Mouse (Mus musculus): Measurements from ENCODE around the gene Itga3. TPM values are rescaled to one million over a fixed set of nuclear protein-coding genes. Genes with fewer than 3 reads are reported as not detected.

Itga3 gene
- polyA plus RNA-seq, 1 experiment from 2014 or later, result 5.7 TPM

GRCm38 (mm10) chr11:95001058-95001457, 75.5 kb downstream of the Itga3 start:
- peak; percentile 85 for DNase-seq (ENCODE audit: low spot score)
- Histone ChIP-seq H3K27me3 (ENCODE audit: insufficient read depth, poor library complexity, severe bottlenecking) (no peaks in the 10 kb centered on the region), H3K4me3 (peak overlapping the region; percentile 5; the same call in 1 of the 2 replicates), H3K4me1 (replicated peaks) (peaks cover 77% of the 10 kb centered on the region), H3K36me3 (peaks cover 100% of the 10 kb centered on the region), H3K9me3 (no peaks in the 10 kb centered on the region), H3K27ac (peak overlapping the region; percentile 78)
- WGBS, result 2% methylated on average over 8 of the region's 8 CpGs

GRCm38 (mm10) chr11:95000548-95000947, 76.1 kb downstream of the Itga3 start:
- peak overlapping the region; percentile 78 for H3K27ac ChIP-seq
- H3K4me3 ChIP-seq, result peak overlapping the region; percentile 5; the same call in 1 of the 2 replicates
- DNase-seq (ENCODE audit: low spot score), result no peak
- peaks cover 77% of the 10 kb centered on the region for H3K4me1 ChIP-seq (replicated peaks)
- H3K9me3 ChIP-seq, result no peaks in the 10 kb centered on the region
- WGBS, result 58% methylated on average over 4 of the region's 4 CpGs
- no peaks in the 10 kb centered on the region for H3K27me3 ChIP-seq (ENCODE audit: insufficient read depth, poor library complexity, severe bottlenecking)
- peaks cover 100% of the 10 kb centered on the region for H3K36me3 ChIP-seq

GRCm38 (mm10) chr11:95000128-95000527, 76.5 kb downstream of the Itga3 start:
- DNase-seq (ENCODE audit: low spot score), result no peak
- Histone ChIP-seq H3K4me1 (replicated peaks) (peaks cover 77% of the 10 kb centered on the region), H3K4me3 (peak overlapping the region; percentile 5; the same call in 1 of the 2 replicates), H3K36me3 (peaks cover 98% of the 10 kb centered on the region), H3K27ac (peak overlapping the region; percentile 78), H3K9me3 (no peaks in the 10 kb centered on the region), H3K27me3 (ENCODE audit: insufficient read depth, poor library complexity, severe bottlenecking) (no peaks in the 10 kb centered on the region)
- 76% methylated on average over 8 of the region's 8 CpGs for WGBS

GRCm38 (mm10) chr11:94998041-94998531, 78.5 kb downstream of the Itga3 start:
- Histone ChIP-seq H3K27me3 (ENCODE audit: insufficient read depth, poor library complexity, severe bottlenecking) (no peaks in the 10 kb centered on the region), H3K27ac (peak overlapping the region; percentile 72; the same call in 1 of the 2 replicates), H3K4me1 (replicated peaks) (peaks cover 81% of the 10 kb centered on the region), H3K36me3 (peaks cover 89% of the 10 kb centered on the region), H3K9me3 (no peaks in the 10 kb centered on the region), H3K4me3 (peak overlapping the region; percentile 9; the same call in 1 of the 2 replicates)
- DNase-seq (ENCODE audit: low spot score), result no peak
- 89% methylated on average over 16 of the region's 16 CpGs for WGBS

GRCm38 (mm10) chr11:94997596-94997995, 79.0 kb downstream of the Itga3 start:
- no peak for DNase-seq (ENCODE audit: low spot score)
- H3K9me3 ChIP-seq, result no peaks in the 10 kb centered on the region
- 0 out of 2 replicates have a peak overlapping the region, but pooled peaks have one; percentile 9 for H3K4me3 ChIP-seq
- peaks cover 86% of the 10 kb centered on the region for H3K4me1 ChIP-seq (replicated peaks)
- whole genome bisulfite sequencing, result 72% methylated on average over 5 of the region's 5 CpGs
- peaks cover 85% of the 10 kb centered on the region for H3K36me3 ChIP-seq
- H3K27ac ChIP-seq, result peak overlapping the region; percentile 72
- H3K27me3 ChIP-seq (ENCODE audit: insufficient read depth, poor library complexity, severe bottlenecking), result no peaks in the 10 kb centered on the region

DNA sequence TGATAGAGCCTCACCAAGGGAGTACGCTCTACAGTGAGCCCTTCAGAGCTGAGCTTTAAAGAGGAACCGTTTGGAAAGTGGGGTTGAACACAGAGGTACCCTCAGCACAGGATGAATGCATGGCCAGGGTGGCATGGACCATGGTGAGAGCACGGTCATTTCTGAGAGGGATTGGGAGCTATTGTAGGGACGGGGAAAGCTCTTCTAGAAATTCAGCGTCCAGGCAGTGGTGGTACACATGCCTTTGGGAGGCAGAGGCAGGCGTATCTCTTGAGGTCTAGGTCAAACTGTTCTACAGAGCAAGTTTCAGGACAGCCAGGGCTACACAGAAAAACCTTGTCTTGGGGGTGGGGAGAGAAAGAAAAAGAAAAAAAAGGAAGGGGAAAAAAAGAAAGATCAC, 79.6 kb downstream of the Itga3 start:
- WGBS, result 92% methylated on average over 6 of the region's 6 CpGs
- H3K9me3 ChIP-seq, result no peaks in the 10 kb centered on the region
- H3K4me3 ChIP-seq, result no peak overlapping the region
- H3K27me3 ChIP-seq (ENCODE audit: insufficient read depth, poor library complexity, severe bottlenecking), result no peaks in the 10 kb centered on the region
- peaks cover 78% of the 10 kb centered on the region for H3K36me3 ChIP-seq
- peaks cover 88% of the 10 kb centered on the region for H3K4me1 ChIP-seq (replicated peaks)
- no peak for DNase-seq (ENCODE audit: low spot score)
- H3K27ac ChIP-seq, result peak overlapping the region; percentile 64; the same call in 1 of the 2 replicates

DNA sequence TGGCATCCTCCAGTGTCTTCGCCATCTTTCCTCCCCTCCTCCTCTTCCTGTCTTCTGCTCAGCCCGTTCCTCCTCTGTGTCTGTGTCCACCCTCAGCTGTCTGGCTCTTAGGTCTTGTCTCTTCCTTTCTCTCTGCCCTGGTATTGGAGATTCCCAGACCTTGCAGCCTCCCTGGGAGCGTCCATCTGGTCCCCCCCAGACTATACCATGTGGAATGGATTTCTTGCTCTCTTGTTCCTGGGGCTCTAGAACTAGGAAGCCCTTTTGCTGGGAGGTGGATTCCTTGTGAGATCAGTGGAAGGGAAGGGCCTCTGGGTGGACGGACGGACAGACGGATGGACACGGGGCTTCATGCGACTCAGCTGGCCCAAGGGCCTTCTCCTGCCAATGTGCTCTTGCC, 80.5 kb downstream of the Itga3 start:
- peak overlapping the region; percentile 96; the same call in 1 of the 2 replicates for H3K4me3 ChIP-seq
- peak overlapping the region; percentile 36; the same call in 1 of the 2 replicates for H3K27ac ChIP-seq
- no peaks in the 10 kb centered on the region for H3K27me3 ChIP-seq (ENCODE audit: insufficient read depth, poor library complexity, severe bottlenecking)
- H3K36me3 ChIP-seq, result peaks cover 70% of the 10 kb centered on the region
- no peak for DNase-seq (ENCODE audit: low spot score)
- no peaks in the 10 kb centered on the region for H3K9me3 ChIP-seq
- peaks cover 87% of the 10 kb centered on the region for H3K4me1 ChIP-seq (replicated peaks)
- WGBS, result 90% methylated on average over 8 of the region's 8 CpGs

DNA sequence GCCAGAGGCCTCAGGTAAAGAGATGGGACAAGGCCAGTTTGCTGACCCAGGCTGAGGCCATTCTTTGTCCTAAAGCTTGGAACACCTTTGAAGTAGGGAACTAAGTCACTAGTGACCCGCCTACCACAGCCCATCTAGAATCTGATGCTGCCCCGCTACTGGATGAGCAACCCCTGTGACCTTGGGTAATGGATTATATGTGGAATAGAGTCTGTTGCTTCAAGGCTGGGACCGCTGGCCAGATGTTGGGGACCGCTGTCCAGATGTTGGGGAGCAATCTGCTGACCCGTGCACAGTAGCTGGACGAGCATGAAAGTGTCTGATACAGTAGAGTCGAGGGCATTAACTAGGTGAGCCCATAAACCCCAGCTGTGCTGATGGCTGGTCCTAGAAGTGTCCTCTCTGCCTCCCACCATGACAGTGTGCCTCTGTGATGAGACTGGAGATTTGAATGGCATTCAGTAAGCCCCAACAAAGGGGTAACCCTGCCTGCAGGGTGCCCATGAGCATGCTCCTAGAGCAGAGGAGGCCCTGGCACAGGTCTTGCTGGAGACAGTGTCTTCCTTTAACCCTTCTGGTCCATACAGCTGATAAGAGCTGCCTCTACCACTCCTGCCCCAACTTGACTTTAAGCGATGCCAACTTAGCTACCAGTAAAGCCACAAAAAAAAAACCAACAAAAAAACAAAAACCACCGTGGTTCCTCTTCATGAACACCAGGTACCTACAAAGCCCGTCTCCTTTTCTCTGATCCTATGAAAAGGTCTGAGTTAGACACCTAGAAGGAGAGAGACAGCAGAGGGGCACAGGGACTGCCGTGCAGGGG, 81.4 kb downstream of the Itga3 start:
- H3K27ac ChIP-seq, result peak overlapping the region; percentile 98

More for the DNA sequence above, 81.4 kb downstream of the Itga3 start:
- 89% methylated on average over 11 of the region's 11 CpGs for WGBS
- Histone ChIP-seq H3K9me3 (no peaks in the 10 kb centered on the region), H3K27me3 (ENCODE audit: insufficient read depth, poor library complexity, severe bottlenecking) (no peaks in the 10 kb centered on the region), H3K4me1 (replicated peaks) (peaks cover 84% of the 10 kb centered on the region), H3K4me3 (peak overlapping the region; percentile 96), H3K36me3 (peaks cover 60% of the 10 kb centered on the region)
- DNase-seq (ENCODE audit: low spot score), result no peak

Other genes starting within 250 kb of the Itga3 start
- gene Col1a1, start 140.6 kb downstream of the Itga3 start, polyA plus RNA-seq (2016; fragmentation: Nextera tagmentation; extraction: Ambion mirVana), result 98.1 and 193 TPM in 2 replicates
- gene Hils1, start 109.2 kb downstream of the Itga3 start, polyA plus RNA-seq (2016; fragmentation: Nextera tagmentation; extraction: Ambion mirVana), result not detected in 2 replicates
- gene Sgca, start 100.5 kb downstream of the Itga3 start, polyA plus RNA-seq (2016; fragmentation: Nextera tagmentation; extraction: Ambion mirVana), result 0.10 TPM in 1 of 2 replicates, not detected in the other
- 10.4 and 11.8 TPM in 2 replicates for gene Ppp1r9b, start 85.8 kb downstream of the Itga3 start, polyA plus RNA-seq (2016; fragmentation: Nextera tagmentation; extraction: Ambion mirVana)
- gene Samd14, start 66.9 kb downstream of the Itga3 start, polyA plus RNA-seq (2016; fragmentation: Nextera tagmentation; extraction: Ambion mirVana), result 38.8 and 71.5 TPM in 2 replicates
- 10.7 and 15.2 TPM in 2 replicates for gene Pdk2, start 35.4 kb downstream of the Itga3 start, polyA plus RNA-seq (2016; fragmentation: Nextera tagmentation; extraction: Ambion mirVana)
- gene Dlx3, start 43.3 kb upstream of the Itga3 start, polyA plus RNA-seq (2016; fragmentation: Nextera tagmentation; extraction: Ambion mirVana), result 3.2 and 6.5 TPM in 2 replicates
- 0.25 and 0.31 TPM in 2 replicates for gene Dlx4, start 69.5 kb upstream of the Itga3 start, polyA plus RNA-seq (2016; fragmentation: Nextera tagmentation; extraction: Ambion mirVana)
- gene Tac4, start 184.7 kb upstream of the Itga3 start, polyA plus RNA-seq (2016; fragmentation: Nextera tagmentation; extraction: Ambion mirVana), result 0.12 TPM in 1 of 2 replicates, not detected in the other
- 79.0 and 84.9 TPM in 2 replicates for gene Kat7, start 233.4 kb upstream of the Itga3 start, polyA plus RNA-seq (2016; fragmentation: Nextera tagmentation; extraction: Ambion mirVana)

Measured in hindbrain, embryonic 10.5 days (tissue).